Mouse (Mus musculus) cerebellum, adult 11-12 months (tissue): Measurements from ENCODE around the gene Thsd1.
A peak's percentile ranks its signal among the peaks of the same experiment; 100 is the strongest.

Experiments used
- DNase-seq: peaks from one replicate; pipeline ENCODE4 v3.0.0; 2022

Thsd1 gene

DNA sequence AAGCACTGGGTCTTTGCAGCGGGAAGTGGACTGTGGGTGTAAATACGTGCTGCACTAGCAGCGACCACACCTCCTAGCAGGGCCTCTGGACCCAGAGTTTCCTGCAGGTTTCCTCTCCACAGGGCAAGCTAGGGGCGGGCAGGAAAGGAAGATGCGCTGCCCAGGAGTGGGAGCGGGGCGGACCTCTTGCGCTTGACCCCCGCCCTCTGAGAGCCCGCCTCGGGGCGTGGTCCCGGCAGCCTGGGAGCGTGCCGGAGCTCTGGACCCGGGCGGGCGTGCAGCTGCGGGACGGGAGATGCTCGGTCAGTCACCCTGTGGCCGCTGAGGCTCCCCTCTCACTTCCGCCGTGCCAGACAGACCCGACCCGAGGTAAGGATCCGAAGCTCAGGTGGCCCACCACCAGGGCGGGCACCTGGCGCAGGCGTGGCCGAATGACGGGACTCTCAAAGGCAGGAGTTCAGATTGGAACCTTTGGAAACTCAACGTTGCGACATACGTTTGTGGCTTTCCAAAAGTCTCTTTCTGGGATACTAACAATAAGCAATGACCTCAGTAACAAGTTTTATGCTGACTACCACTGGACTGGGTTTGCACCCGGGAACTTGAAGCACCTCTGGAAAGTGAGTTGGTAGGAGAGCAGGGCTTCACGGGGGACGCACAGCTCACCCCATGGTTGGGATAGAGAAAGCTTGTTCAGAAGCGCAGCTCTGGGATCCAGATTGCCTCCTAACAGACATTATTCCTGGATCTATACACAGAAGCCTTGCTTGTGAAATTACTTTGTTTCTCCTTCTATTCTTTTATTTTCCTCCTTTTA is at the start of gene Thsd1:
Gene Thsd1 (plus strand): TSS at position 253 of the 817 bp plus-strand sequence.
- no peak for DNase-seq

DNA sequence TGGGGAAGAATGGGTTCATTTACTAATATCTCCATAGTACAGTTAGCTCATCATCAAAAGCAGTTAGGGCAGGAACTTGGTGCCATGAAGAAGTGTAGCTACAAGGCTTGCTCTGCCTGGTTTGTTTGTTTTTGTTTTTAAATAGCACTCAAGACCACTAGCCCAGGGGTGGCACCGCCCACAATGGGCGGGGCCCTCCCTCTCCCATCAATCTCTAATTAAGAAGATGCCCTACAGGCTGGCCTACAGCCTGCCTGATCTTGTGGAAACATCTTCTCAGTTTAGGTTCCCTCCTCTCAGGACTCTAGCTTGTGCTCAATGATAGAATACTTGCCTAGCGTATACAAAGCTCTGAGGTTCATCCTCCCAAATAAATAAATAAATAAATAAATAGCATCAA is 42.2 kb upstream of the Thsd1 start:
- no peak for DNase-seq

DNA sequence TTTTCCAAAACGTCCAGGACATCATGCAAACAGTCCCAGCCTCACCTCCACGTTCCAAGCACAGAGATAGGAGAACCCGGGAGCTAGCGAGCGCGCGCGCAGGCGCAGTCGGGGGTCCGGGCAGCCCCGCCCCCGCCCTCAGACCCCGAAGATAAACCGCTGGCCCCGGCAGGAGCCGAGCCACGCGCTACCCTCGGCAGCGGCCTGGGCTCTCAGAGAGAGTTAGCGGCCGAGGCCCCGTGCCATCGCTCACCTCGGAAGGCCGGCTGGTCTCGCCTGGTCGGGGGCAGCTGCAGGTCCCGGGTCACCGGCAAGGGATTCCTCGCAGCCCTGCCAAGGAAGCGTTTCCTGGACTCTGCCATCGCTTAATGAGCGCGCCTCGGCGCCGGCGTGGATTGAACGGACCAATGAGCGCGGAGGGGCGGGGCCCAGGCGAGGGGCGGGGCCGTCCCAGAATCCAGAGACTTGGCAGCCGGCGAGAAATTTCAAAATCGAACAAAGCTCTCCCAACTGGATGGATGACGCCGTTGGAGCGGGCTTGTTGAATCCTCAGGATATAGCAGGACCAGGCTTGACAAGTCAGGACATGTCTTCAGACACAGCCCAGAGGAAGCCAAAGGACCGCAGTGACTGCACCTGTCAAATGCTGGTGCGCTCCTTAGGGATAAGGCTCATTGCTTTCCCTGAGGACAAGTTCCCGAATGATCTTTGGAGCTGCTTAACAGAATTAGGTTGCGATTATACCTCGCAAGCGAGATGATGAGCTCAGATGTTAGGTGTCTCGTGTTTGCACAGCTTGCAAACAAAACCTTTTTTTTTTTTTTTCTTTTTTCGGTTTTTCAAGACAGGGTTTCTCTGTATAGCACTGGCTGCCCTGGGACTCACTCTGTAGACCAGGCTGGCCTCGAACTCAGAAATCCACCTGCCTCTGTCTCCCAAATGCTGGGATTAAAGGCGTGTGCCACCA is 41.4 kb upstream of the Thsd1 start, which contains the start of gene Ckap2:
Gene Ckap2 (minus strand): TSS at position 389 of the 967 bp plus-strand sequence.
- peak; percentile 77 for DNase-seq

DNA sequence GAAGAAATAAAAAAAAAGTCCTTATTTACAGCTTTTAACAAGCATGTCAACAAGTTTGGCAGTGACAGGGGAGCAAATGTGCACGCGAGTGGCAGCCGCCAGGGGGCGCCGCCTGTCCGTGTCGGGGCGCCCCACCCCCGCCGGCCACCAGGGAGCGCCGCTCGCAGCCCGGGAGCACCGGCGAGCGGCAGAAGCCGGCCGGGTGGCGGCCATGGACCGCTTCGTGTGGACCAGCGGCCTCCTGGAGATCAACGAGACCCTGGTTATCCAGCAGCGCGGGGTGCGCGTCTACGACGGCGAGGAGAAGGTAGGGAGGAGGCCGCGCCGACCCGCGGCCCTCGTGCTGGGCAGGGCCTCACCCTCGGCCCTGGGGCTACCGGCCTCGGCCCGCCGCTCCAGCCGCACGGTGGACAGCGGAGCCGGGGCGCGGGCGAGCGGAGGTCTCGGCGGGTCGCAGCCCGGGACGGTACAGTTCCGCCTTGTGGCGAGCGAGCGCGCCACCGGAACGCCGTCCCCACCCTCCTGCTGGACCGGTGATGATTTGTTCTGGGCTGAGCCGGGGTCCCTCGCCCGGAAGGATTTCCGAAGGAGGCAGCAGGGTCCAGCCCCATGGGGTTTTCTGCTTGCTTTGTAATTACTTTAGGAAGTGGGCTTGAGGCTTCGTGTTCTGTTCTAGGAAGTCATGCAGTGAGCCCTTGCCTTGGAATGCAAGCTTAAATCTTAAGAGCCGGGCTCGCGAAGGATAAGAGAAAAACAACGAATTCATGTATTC is 34.3 kb upstream of the Thsd1 start, which contains the start of gene Vps36:
Gene Vps36 (plus strand): TSS at position 150 of the 772 bp plus-strand sequence.
- DNase-seq = peak; percentile 87

DNA sequence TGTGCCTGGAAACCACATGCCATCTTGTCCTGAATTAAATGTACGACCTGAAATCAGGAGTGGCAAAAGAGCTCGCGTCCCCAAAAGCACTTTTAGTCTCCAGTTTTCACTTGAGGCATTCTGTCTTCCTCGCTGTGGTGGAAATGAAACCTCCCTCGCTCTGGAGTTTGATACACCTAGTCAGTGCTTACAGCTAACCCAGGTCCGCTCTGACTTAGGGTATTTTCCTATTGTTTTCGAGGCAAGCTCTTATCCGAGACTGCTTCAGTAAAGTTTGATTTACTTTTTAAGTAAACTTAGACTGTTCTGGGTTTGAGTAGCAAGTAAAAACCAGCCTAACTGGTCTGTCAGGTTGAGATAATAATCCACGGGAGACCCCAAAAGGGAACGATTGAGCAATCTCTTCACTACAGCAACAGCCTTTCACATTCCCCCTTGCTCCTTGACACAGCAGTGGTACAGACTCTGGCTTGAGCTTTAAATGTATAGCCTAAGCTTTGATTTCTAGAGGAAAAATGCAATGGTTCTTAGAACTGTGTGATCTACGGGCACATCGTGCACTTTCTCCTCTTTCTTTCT is 33.6 kb upstream of the Thsd1 start:
- no peak for DNase-seq

DNA sequence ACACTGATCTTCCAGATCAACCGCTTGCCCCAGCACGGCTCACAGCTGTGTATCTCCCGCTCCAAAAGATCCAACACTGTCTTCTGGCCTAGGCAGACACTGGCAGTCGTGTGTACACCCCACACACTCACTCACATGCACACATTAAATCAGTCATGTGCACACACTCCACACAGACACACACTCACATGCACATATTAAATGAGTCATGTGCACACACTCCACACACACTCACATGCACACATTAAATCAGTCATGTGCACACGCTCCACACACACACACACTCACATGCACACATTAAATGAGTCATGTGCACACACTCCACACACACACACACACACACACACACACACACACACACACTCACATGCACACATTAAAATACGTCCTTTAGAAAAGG is 29.2 kb upstream of the Thsd1 start:
- DNase-seq = no peak

DNA sequence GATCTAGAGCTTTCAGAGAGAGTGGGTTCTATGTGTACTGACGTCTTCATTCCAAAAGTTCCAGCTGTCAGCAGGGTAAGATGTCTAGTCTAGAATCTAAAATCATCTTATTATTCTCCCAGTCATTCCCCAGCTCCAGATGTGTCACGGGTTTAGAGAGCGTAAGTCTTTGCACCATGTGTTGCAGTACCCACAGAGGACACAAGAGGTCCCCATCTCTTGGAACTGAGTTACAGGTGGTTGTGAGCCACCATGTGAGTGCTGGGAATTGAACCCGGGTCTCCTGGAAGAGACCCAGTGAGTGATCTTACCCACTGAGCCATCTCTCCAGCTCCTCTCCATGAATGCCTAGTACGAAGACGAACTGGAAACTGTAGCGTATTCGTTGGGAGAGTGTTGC is 27.6 kb upstream of the Thsd1 start:
- no peak for DNase-seq

DNA sequence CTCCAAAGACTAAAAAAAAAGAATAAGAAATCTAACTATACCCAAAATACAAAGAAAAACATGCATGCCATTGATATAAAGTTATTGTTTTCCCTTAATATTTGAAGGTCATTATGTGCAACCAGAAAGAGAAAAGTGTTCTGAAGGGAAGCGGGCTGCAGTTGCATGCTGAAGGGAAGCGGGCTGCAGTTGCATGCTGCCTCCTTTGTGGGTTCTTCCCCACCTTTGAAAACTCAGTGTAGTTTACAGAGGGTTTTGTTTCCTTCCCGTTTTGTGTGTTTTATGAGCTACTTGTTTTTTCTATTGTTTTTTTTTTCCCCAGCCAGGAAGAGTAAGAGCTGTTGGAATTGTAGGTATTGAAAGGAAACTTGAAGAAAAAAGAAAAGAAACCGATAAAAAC is 19.6 kb upstream of the Thsd1 start:
- no peak for DNase-seq

DNA sequence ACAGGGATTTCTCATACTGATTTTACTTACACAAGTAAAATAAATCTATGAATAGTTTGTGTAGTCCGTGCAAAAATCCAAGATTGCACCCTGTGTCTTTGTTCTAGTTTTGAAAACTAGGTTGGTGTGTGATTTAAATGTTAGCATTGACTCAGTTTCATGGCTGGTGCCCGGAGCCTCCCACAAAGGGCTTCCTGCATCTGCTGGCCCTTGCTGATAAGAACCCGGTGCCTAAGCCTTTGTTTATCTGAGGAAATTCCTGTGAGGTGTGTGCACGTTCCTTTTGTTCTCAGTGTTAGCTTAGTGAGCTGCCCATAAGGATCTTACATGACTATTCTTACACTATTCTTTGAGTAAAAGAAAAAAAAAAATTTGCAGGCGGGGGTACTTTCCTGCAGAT is 18.1 kb upstream of the Thsd1 start:
- DNase-seq = no peak

DNA sequence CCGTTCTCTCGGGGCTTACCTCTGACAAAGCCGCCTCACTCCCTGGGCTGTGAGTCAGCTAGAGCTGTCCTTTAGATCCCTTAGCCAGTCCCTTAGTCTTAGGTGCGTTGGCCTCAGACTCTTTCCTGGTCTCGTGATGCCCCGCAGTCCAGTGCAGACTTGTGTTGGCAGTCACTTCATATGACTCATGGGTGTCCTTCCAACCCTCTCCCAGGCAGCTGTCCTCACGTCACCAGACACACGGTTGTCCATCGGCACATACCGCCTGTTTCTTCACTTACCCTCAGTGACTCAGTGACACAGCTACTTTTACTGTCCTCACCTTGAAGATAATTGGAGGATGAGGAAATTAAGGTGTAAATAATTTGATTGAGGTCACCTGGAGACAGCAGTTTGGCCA is 12.3 kb upstream of the Thsd1 start:
- DNase-seq = no peak

DNA sequence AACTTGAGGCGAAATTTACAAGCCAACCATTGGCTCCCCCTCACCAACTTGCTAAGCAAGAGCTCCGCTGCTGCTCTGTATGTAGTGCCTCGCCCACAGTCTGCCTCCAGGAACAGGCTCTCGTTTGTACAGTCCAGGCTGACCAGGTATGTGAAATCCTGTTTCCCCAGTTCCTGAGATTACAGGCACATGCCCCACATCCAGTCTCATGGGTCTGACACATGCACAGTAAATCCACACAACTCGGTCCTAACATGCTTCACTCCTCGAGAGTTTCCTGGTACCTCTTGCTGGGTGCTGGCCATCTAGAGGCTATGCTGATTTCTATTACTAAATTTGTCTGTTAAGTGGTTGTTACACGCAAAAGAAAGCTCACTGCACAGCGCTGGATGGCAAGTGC is 752 bp upstream of the Thsd1 start:
- no peak for DNase-seq

DNA sequence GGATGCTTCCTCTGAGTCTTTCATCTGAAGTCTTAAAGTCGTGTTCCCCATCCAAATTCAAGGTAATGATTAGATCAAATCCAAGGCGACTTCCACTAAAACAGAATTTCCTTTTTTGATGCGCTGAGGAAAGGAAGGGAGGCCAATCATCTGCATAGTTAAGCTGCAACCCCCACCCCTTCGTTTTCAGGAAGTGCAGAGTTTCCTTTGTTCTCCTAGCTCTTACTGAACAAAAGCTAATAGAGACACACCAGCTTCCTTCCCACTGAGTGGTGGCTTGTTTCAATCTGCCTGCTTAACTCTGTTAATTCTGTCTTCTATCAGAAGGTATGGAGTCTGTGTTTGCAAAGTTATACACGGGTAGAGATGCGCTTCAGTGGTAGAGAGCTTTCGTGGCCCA is 1.5 kb downstream of the Thsd1 start:
- DNase-seq = no peak

DNA sequence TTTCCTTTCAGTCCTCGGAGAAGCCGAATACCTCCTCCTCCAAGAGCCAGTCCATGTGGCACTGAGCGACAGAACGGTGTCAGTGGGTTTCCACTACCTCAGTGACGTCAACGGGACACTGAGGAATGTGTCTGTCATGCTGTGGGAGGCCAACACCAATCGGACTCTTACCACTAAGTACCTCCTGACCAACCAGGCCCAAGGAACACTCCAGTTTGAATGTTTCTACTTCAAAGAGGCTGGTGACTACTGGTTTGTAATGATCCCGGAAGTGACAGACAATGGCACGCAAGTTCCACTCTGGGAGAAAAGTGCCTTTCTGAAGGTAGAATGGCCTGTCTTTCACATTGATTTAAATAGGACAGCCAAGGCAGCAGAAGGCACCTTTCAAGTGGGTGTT is 15.9 kb downstream of the Thsd1 start:
- no peak for DNase-seq

DNA sequence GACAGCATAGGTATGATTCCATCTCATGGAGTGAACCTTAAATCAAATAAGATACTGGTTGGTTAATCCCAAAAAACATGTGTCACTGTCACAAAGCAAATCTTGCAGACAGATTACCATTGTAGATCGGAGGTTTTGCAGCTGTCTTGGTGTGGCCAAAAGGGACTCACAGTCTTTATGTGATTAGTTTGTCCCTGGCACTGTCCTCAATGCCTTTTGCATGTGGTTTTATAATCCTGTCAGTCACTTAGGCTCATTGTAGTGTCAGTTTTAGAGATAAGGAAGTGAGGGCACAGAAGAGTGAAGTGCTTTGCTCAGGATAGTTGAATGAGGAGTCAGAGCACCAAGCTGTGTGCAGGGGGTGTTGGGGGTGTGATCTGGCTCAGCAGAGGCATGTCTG is 18.6 kb downstream of the Thsd1 start:
- no peak for DNase-seq

DNA sequence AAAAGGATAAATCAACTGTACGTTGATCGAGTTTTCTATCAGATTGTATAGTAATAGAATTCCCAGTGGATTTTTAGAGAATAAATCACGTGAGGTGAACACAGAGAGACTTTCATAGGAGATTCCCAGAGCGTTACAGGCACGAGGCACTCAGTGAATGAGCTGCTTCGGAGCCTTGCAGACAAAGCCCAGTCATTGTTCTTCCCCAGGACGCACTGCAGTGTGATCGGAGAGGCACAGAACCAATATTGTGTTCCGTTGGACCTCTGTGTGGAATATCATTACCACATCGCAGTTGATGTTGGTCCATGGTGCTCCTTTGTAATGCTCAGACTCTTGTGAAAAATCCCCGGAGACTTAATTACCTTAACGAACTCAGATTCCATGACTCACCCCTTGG is 20.8 kb downstream of the Thsd1 start:
- no peak for DNase-seq

DNA sequence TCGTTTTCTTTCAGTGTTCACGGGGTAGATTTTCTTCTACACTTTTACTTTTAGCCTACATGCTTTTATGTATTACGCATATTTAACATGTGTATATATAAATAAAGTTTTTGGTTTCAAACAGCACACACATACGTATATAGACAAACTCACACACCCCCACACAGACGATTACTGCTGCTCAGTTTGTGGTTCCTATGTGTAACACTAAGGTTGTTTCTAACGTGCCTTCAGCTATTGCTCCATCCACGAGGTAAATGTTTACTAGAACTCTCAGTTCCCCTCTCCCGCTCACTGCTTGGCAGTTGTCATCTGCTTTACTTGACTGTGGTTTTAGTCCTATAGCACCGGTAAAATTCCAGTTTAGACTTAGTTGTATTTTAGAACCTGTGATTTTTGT is 22.0 kb downstream of the Thsd1 start:
- DNase-seq = no peak

DNA sequence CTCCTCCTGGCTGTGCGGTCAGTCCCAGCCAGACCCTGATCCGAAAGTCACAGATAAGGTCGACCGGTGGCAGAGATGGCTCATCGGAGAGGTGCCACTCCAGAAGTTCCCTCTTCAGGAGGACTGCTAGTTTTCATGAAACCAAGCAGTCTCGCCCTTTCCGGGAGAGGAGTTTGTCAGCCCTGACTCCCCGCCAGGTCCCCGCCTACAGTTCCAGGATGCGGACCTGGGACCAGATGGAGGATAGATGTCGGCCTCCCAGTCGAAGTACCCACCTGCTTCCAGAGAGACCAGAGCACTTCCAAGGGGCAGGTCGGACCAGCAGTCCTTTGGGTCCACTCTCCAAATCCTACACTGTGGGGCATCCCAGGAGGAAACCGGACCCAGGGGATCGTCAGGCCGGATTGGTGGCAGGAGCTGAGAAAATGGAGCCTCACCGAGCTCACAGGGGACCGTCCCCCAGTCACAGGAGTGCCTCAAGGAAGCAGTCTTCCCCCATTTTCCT is 31.9 kb downstream of the Thsd1 start:
- no peak for DNase-seq

DNA sequence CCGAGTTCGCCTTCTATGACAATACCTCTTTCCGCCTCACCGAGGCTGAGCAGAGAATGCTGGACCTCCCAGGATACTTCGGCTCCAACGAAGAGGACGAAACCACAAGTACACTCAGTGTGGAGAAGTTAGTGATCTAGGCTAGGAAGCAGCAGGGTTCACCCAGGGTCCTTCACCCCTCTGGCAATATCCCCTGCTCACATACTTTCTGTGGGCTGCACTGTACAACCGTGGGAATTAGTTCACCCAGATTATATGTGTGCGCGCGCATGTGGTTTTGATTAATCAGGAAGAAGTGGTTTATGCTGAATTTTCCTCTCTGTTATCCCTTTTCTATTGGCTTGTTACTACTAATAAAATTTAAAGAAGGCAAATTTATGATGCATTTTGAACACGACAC is 32.4 kb downstream of the Thsd1 start:
- DNase-seq = no peak

DNA sequence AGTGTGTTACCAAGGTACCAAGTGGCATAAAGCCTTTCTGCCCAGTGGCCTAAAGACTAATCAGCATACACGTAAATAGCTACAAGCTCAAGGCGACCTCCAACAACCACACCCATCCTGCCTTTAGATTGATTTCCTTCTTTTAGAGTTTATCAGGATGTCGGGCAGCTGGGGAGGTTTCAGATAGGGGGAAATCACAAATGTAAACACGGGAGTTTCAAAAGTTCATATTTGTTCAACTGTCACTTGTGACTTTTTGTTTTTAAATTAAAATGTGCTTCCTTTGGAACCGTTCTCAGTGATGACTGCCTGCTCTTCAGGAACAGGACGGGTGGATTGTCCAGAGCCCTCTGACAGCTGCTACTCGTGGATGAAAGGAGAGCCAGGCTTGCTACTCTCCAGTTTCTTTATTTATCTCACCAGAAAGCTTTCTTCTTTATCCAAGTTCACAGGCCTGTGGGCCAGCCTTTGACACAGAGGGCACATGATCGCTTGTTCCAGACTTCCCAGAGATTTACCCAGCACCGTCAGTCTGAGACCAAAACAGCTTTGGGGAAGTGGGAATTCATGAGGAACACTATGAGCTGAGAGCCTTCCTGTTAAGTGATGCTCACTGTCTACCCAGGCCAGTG is 33.1 kb downstream of the Thsd1 start:
- DNase-seq = no peak

DNA sequence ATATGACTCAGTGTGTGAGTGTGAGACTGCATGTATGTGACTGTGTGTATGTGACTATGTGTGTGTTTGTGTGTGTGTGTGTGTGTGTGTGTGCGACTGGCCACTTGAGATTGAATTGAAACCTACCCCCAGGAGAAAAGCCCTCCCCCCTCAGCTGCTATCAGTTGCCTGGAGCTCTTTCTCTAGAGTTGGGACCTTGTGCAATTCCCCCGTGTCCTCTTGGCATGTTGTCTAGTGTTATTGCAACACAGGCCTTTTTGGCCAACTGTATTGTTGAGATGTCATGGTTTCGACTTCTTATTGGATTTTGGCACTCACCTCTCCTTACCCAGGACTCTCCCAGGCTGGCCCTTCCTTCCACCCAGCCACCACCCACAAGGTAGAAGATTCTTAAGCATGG is 35.2 kb downstream of the Thsd1 start:
- no peak for DNase-seq

DNA sequence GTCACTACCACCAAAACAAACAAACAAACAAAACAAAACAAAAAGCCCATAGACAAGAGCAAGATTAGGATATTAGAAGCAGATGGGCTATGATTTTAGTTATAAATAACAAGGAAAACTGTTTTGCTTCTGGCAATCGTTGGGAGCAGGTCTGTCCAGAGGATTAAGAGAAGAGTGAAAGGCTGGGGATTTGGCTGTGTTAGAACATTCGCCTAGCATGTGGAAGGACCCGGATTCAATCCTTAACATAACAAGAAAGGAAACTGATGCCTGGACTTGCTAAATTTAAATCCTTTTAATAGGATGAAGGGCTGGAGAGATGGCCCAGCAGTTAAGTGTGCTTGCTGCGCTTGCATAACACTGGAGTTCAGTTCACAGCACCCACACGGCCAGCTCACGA is 37.2 kb downstream of the Thsd1 start:
- DNase-seq = no peak

DNA sequence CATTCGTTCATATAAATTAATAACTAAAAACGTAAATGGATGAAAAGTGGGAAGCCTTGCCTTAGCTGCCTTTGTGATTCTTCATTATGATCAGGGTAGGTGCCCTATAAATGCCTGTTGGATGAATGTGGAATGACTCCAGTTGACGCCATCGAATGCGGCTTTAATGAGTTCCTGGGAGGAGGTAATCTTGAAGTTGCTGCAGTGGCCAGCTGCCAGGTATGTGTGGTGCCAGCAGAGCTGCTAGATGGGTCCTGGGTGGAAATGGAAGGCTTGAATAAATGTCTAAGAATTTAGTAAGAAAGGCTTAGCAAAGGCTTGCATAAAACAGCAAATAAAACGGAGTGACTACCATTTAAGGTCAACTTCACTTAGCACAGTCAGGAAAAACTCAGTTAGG is 37.7 kb downstream of the Thsd1 start:
- no peak for DNase-seq
